Mouse (Mus musculus): ENCODE results near the gene Zfp689. TPM values are rescaled to one million over a fixed set of nuclear protein-coding genes. Genes with fewer than 3 reads are reported as not detected.
A peak's percentile ranks its signal among the peaks of the same experiment; 100 is the strongest.
"Not testable (repeated sequence)": the region's sequence is repeated elsewhere in the genome, so short reads cannot be mapped to it uniquely, and the experiment has no call there.

Gene Zfp689
- 14.2 and 14.5 TPM in 2 replicates for polyA plus RNA-seq (2016; fragmentation: Nextera tagmentation; extraction: Ambion mirVana)

GRCm38 (mm10) chr7:127448521-127449300, at the start of gene Zfp689:
Zfp689 (minus strand) TSS chr7:127449158.
- Histone ChIP-seq H3K27me3 (ENCODE audit: low read depth, poor library complexity, severe bottlenecking) (no peaks in the 10 kb centered on the region), H3K36me3 (peaks cover 72% of the 10 kb centered on the region), H3K4me3 (peak within 1 kb of the TSS; percentile 96), H3K4me1 (peaks cover 41% of the 10 kb centered on the region), H3K9me3 (replicated peaks) (no peaks in the 10 kb centered on the region), H3K27ac (peak within 1 kb of the TSS; percentile 99)
- DNase-seq (ENCODE audit: low spot score), result peak; percentile 88
- under 1% methylated on average over 54 of the region's 54 CpGs for WGBS

DNA sequence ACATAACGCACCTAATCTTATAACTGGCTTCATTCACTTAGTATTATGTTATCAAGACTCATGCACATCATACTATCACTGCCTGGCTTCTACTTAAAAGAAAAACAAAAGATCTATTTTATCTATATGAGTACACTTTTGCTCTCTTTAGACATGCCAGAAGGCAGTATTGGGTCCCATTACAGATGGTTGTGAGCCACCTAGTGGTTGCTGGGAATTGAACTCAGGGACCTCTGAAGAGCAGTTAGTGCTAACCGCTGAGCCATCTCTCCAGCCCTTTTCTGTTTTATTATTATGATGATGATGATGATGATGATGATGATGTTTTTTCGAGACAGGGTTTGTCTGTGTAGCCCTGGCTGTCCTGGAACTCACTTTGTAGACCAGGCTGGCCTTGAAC, 49.4 kb upstream of the Zfp689 start:
- Histone ChIP-seq H3K9me3 (replicated peaks) (no peaks in the 10 kb centered on the region), H3K4me3 (no peak overlapping the region), H3K36me3 (no peaks in the 10 kb centered on the region), H3K27me3 (ENCODE audit: low read depth, poor library complexity, severe bottlenecking) (no peaks in the 10 kb centered on the region), H3K27ac (no peak overlapping the region), H3K4me1 (no peaks in the 10 kb centered on the region)
- WGBS, result 41% methylated on average over 3 of the region's 3 CpGs
- DNase-seq (ENCODE audit: low spot score), result no peak

GRCm38 (mm10) chr7:127497382-127497781, 48.4 kb upstream of the Zfp689 start:
- Histone ChIP-seq H3K36me3 (peaks cover 5% of the 10 kb centered on the region), H3K4me1 (no peaks in the 10 kb centered on the region), H3K27me3 (ENCODE audit: low read depth, poor library complexity, severe bottlenecking) (no peaks in the 10 kb centered on the region), H3K27ac (no peak overlapping the region), H3K4me3 (no peak overlapping the region), H3K9me3 (replicated peaks) (no peaks in the 10 kb centered on the region)
- DNase-seq (ENCODE audit: low spot score), result no peak
- 92% methylated on average over 2 of the region's 2 CpGs for WGBS

- H3K4me1 ChIP-seq, result no peaks in the 10 kb centered on the region
These were observed 45.7 kb upstream of the Zfp689 start for GRCm38 (mm10) chr7:127494648-127495047.

DNA sequence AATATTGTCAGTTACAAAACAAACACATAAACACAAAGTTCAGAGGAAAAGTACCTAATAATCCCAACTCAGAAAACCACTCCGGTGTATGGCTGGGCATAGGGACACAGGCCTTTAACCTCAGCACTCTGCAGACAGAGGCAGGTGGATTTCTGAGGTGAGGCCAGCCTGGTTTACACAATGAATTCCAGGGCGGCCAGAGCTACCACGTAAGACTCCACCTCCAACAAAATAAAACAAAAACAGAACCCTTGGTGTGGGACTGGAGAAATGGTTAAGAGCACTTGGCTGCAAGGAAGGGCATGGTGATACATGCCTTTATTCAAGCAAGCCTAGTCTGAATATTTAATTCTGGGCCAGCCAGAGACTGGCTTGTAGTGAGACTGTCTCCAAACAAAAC, 42.9 kb upstream of the Zfp689 start:
- no peak for DNase-seq (ENCODE audit: low spot score)
- WGBS, result 92% methylated on average over 3 of the region's 3 CpGs
- Histone ChIP-seq H3K27ac (no peak overlapping the region), H3K9me3 (replicated peaks) (no peaks in the 10 kb centered on the region), H3K4me1 (no peaks in the 10 kb centered on the region), H3K4me3 (no peak overlapping the region), H3K36me3 (peaks cover 58% of the 10 kb centered on the region), H3K27me3 (ENCODE audit: low read depth, poor library complexity, severe bottlenecking) (no peaks in the 10 kb centered on the region)

More at GRCm38 (mm10) chr7:127494648-127495047, 45.7 kb upstream of the Zfp689 start:
- no peaks in the 10 kb centered on the region for H3K9me3 ChIP-seq (replicated peaks)
- H3K36me3 ChIP-seq, result peaks cover 32% of the 10 kb centered on the region
- H3K27me3 ChIP-seq (ENCODE audit: low read depth, poor library complexity, severe bottlenecking), result no peaks in the 10 kb centered on the region
- no peak for DNase-seq (ENCODE audit: low spot score)
- no peak overlapping the region for H3K4me3 ChIP-seq
- no peak overlapping the region for H3K27ac ChIP-seq

- Histone ChIP-seq H3K36me3 (peaks cover 77% of the 10 kb centered on the region), H3K4me3 (no peak overlapping the region), H3K4me1 (no peaks in the 10 kb centered on the region), H3K9me3 (replicated peaks) (no peaks in the 10 kb centered on the region), H3K27ac (peak overlapping the region; percentile 30; the same call in 1 of the 2 replicates), H3K27me3 (ENCODE audit: low read depth, poor library complexity, severe bottlenecking) (no peaks in the 10 kb centered on the region)
- DNase-seq (ENCODE audit: low spot score), result no peak
- WGBS, result 95% methylated on average over 7 of the region's 7 CpGs
These were observed 41.0 kb upstream of the Zfp689 start for GRCm38 (mm10) chr7:127489982-127490381.

DNA sequence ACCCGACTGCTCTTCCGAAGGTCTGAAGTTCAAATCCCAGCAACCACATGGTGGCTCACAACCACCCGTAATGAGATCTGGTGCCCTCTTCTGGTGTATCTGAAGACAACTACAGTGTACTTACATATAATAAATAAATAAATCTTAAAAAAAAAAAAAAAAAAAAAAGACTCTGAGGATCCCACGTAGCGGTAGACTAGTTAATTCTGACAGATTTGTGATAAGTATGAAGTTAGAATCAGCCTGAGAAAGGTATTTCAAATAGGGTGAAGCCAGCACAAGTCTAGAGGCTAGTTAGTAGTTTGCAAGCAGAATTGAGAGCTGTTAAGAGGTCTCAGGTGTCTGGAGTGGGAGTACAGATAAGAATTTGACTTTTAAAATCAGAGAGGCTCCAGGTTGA, 39.4 kb upstream of the Zfp689 start:
- not testable (repeated sequence) for H3K4me1 ChIP-seq; H3K27ac ChIP-seq; H3K9me3 ChIP-seq (replicated peaks); H3K4me3 ChIP-seq; H3K27me3 ChIP-seq (ENCODE audit: low read depth, poor library complexity, severe bottlenecking); DNase-seq (ENCODE audit: low spot score)
- 95% methylated on average over 5 of the region's 5 CpGs for WGBS
- H3K36me3 ChIP-seq, result peaks cover 93% of the 10 kb centered on the region

DNA sequence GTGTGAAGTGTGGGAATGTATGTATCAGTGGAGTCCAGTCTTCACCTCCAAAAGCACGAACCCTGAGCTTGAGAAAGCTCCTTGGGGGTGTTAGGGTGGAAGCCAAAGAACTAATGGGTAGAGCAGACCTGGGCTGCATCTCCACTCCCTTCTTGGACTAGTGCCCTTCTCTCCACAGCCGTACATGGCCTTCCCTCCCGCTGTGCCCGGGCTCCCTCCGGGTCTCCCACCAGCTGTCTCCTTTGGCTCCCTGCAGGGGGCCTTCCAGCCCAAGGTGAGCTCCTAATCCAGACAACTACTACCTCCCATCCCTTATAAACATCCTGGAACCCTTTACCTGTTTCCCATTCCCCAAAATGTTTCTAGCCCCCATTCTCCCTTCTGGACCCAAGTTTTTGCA, 36.5 kb upstream of the Zfp689 start:
- no peak overlapping the region for H3K27ac ChIP-seq
- H3K4me3 ChIP-seq, result no peak overlapping the region
- WGBS, result 88% methylated on average over 5 of the region's 5 CpGs
- DNase-seq (ENCODE audit: low spot score), result no peak
- peaks cover 98% of the 10 kb centered on the region for H3K36me3 ChIP-seq
- H3K4me1 ChIP-seq, result peaks cover 9% of the 10 kb centered on the region
- no peaks in the 10 kb centered on the region for H3K27me3 ChIP-seq (ENCODE audit: low read depth, poor library complexity, severe bottlenecking)
- H3K9me3 ChIP-seq (replicated peaks), result no peaks in the 10 kb centered on the region

DNA sequence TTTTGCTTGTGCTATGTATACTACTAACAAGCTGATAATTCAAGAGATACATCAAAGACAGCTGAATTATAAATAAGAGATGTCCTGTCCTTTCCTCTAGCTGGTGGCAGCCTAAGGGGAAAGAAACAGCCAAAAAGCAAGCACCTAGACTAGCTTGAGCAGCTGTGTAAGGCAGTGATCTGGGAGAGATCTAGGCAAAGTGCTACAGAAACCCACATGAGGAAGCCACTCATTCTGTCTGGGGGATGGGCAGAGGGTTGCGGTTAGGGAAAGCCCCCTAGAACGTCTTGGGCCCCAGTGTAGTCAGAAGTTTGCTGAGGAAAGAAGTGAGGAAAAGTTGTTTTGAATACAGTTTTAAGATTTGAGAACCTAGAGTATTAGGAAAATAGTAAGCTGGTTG, 31.4 kb upstream of the Zfp689 start:
- H3K4me1 ChIP-seq, result peaks cover 31% of the 10 kb centered on the region
- H3K27me3 ChIP-seq (ENCODE audit: low read depth, poor library complexity, severe bottlenecking), result no peaks in the 10 kb centered on the region
- no peaks in the 10 kb centered on the region for H3K9me3 ChIP-seq (replicated peaks)
- peak overlapping the region; percentile 92; the same call in 1 of the 2 replicates for H3K27ac ChIP-seq
- H3K36me3 ChIP-seq, result peaks cover 73% of the 10 kb centered on the region
- DNase-seq (ENCODE audit: low spot score), result no peak
- peak overlapping the region; percentile 95 for H3K4me3 ChIP-seq
- WGBS, result 81% methylated on average over 2 of the region's 2 CpGs

GRCm38 (mm10) chr7:127479318-127480225, 30.6 kb upstream of the Zfp689 start:
- H3K9me3 ChIP-seq (replicated peaks), result no peaks in the 10 kb centered on the region
- H3K4me3 ChIP-seq, result peak overlapping the region; percentile 95
- H3K27me3 ChIP-seq (ENCODE audit: low read depth, poor library complexity, severe bottlenecking), result no peaks in the 10 kb centered on the region
- peaks cover 73% of the 10 kb centered on the region for H3K36me3 ChIP-seq
- peak overlapping the region; percentile 92 for H3K27ac ChIP-seq
- H3K4me1 ChIP-seq, result peaks cover 29% of the 10 kb centered on the region
- DNase-seq (ENCODE audit: low spot score), result no peak
- 6% methylated on average over 48 of the region's 48 CpGs for WGBS

- WGBS, result under 1% methylated on average over 62 of the region's 62 CpGs
- H3K9me3 ChIP-seq (replicated peaks), result no peaks in the 10 kb centered on the region
- H3K4me1 ChIP-seq, result peaks cover 28% of the 10 kb centered on the region
- H3K36me3 ChIP-seq, result peaks cover 73% of the 10 kb centered on the region
- peak; percentile 91 for DNase-seq (ENCODE audit: low spot score)
- peak within 1 kb of the TSS; percentile 95 for H3K4me3 ChIP-seq
- H3K27ac ChIP-seq, result peak within 1 kb of the TSS; percentile 92
- H3K27me3 ChIP-seq (ENCODE audit: low read depth, poor library complexity, severe bottlenecking), result no peaks in the 10 kb centered on the region
These were observed 29.8 kb upstream of the Zfp689 start, which contains the start of gene Fbrs for GRCm38 (mm10) chr7:127478635-127479317. Fbrs (plus strand) TSS chr7:127479199.

GRCm38 (mm10) chr7:127477687-127478634, 29.0 kb upstream of the Zfp689 start:
- Histone ChIP-seq H3K4me1 (peaks cover 28% of the 10 kb centered on the region), H3K36me3 (peaks cover 73% of the 10 kb centered on the region)

More at GRCm38 (mm10) chr7:127477687-127478634, 29.0 kb upstream of the Zfp689 start:
- DNase-seq (ENCODE audit: low spot score), result peak; percentile 97
- Histone ChIP-seq H3K27me3 (ENCODE audit: low read depth, poor library complexity, severe bottlenecking) (no peaks in the 10 kb centered on the region), H3K4me3 (peak overlapping the region; percentile 95), H3K9me3 (replicated peaks) (no peaks in the 10 kb centered on the region), H3K27ac (peak overlapping the region; percentile 92)
- under 1% methylated on average over 50 of the region's 50 CpGs for WGBS
